Mouse (Mus musculus): ENCODE results near the gene Zfp770. TPM values are rescaled to one million over a fixed set of nuclear protein-coding genes. Genes with fewer than 3 reads are reported as not detected.
"Not testable (repeated sequence)": the region's sequence is repeated elsewhere in the genome, so short reads cannot be mapped to it uniquely, and the experiment has no call there.

The Zfp770 gene
- total RNA-seq (2017) = 5.9 and 7.2 TPM in 2 replicates

DNA sequence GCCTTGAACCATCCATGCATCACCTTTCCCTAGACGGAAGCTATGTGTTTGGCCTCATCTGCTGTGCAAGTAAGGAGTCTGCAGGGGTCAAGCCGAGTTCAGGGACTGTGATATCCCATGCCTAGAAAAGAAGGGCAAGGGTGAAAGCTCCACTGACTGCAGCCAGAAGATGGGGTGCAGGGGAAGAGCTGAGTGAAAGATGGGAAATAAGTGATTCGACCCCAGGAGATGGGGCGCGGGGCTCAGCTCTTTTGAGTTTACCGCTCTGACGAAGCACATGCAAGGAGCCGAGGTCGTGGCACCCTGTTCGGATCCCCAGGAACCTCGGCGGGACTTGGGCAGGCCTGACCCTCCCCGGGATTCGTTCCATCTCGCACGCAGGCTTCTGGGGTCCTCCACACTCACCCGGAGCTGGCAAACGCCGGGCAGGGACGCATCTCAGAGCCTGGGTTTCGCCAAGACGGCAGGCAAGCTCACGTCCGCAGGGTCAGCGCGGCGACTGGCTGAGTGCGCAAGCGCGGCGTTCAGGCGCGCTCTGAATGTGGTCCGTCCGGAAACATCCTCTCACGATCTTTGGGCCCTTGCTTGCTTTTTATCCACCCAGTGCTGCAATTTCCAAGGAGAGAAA lies at the start of gene Zfp770:
Zfp770 (minus strand) TSS at position 538 of the 628 bp plus-strand sequence.
- peak; percentile 56; the same call in 1 of the 2 replicates for ATAC-seq (ENCODE audit: extremely low read depth, insufficient number of reproducible peaks, low FRiP score, poor library complexity, severe bottlenecking)

GRCm38 (mm10) chr2:114249440-114249839 lies 48.2 kb upstream of the Zfp770 start:
- no peak for ATAC-seq (ENCODE audit: extremely low read depth, insufficient number of reproducible peaks, low FRiP score, poor library complexity, severe bottlenecking)

DNA sequence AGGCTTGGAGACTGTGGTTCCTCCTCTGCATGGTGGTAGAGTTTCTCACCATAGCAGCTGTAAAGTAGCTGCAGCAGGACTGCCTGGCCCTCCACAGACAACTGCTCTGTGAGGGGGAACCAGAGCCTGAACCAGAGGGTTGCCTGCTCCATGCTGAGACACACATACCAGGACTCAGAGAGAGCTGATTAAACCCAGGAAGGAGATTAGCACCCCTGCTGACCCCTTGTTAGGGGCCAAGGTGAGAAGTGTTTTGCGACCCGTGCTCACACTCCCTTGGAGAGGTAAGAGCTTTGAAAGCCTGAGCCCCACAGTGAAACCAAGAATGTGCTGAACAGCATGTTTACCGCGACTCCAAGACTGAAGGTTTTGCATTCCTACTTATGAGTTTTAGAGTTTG lies 36.4 kb upstream of the Zfp770 start:
- ATAC-seq (ENCODE audit: extremely low read depth, insufficient number of reproducible peaks, low FRiP score, poor library complexity, severe bottlenecking) = no peak

DNA sequence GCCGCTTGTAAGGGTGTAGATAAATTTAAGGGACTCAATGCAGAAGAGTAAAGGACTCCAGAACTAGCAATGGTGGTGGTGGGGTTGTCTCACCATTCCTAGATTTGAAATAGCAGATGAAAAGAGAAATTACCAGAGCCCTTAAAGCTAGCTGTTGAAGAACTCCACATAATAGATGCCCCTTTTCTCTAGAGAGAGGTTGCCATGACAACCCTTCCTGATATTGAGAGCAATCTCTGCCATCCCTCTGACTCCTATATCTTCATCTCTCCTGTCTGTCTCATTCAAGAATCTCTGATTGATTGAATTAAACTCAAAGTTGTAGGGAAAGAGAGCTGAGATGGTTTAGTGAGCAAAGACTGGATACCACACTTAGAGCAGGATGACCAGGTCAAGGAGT lies 35.3 kb upstream of the Zfp770 start:
- no peak for ATAC-seq (ENCODE audit: extremely low read depth, insufficient number of reproducible peaks, low FRiP score, poor library complexity, severe bottlenecking)

GRCm38 (mm10) chr2:114235584-114235983 lies 34.3 kb upstream of the Zfp770 start:
- ATAC-seq (ENCODE audit: extremely low read depth, insufficient number of reproducible peaks, low FRiP score, poor library complexity, severe bottlenecking) = no peak

GRCm38 (mm10) chr2:114231248-114231647 lies 30.0 kb upstream of the Zfp770 start:
- no peak for ATAC-seq (ENCODE audit: extremely low read depth, insufficient number of reproducible peaks, low FRiP score, poor library complexity, severe bottlenecking)

DNA sequence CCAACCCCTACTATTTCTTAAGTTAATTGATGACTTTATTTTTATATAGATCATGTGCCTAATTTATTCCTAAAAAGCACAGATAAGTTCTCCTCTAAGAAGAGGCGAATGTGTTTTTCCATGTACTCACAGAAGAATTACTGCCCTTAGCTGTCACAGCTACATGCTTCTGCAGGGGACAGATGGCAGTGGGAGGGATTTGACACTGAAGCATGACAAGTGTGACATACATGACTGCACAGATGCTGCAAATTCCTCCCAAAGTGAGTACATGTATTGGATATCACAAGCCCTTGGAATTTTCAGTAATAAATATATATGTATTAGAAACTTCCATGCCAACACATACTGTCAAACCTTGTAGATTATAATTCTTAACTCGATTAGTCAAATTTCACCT lies 27.4 kb upstream of the Zfp770 start:
- no peak for ATAC-seq (ENCODE audit: extremely low read depth, insufficient number of reproducible peaks, low FRiP score, poor library complexity, severe bottlenecking)

DNA sequence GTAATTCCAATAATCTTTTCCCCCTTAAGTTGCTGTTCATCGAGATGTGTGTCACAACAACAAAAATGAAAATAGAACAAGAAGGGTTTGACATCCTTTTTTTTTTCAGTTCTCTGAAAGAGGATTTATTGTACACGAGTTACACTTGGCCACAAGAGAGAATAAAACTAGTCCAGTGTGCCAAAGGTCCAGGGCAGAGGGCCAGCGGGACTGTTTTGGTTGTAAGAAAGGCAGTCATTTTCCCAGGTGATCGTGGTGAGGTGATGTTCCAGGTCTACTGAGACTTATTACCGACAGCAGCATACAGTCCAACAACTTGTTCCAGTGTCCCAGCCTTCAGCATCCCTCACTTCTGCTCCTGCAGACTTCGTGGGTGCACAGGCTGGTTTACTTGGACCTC lies 3.8 kb upstream of the Zfp770 start:
- no peak for ATAC-seq (ENCODE audit: extremely low read depth, insufficient number of reproducible peaks, low FRiP score, poor library complexity, severe bottlenecking)

GRCm38 (mm10) chr2:114201574-114201973 lies 305 bp upstream of the Zfp770 start:
- no peak for ATAC-seq (ENCODE audit: extremely low read depth, insufficient number of reproducible peaks, low FRiP score, poor library complexity, severe bottlenecking)

DNA sequence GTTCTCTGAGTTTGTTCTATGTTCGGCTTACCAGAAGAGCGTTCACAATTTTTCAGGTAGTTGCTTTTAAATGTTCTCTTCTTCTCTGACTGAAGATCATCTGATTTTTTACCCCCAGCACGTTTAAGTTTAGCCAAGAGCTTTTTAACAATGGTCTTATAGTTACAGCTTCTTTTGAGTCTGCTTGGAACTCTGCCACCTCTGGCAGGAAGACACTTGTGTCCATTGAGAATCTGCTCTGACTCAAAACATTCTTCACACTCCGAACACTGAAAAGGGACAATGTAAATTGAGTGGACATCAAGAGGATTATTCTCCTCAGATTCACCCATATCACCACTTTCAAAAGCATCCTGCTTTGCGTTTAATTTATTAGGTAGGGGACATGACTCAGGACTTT lies 4.8 kb downstream of the Zfp770 start:
- ATAC-seq (ENCODE audit: extremely low read depth, insufficient number of reproducible peaks, low FRiP score, poor library complexity, severe bottlenecking) = no peak

DNA sequence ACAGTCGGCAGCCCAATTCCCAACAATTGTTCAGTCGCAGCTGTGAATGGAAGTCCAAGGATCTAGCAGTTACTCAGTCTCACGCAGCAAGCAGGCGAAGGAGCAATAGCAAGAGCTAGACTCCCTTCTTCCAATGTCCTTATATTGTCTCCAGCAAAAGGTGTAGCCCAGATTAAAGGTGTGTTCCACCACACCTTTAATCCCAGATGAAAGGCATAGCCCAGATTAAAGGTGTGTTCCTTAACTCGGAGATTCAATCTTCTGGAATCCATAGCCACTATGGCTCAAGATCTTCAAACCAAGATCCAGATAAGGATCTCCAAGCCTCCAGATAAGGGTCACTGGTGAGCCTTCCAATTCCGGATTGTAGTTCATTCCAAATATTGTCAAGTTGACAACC lies 14.3 kb downstream of the Zfp770 start, which contains the start of gene Aqr:
Aqr (minus strand) TSS at position 101 of the 400 bp plus-strand sequence.
- ATAC-seq (ENCODE audit: extremely low read depth, insufficient number of reproducible peaks, low FRiP score, poor library complexity, severe bottlenecking) = not testable (repeated sequence)

GRCm38 (mm10) chr2:114177802-114178733 lies 23.2 kb downstream of the Zfp770 start:
- ATAC-seq (ENCODE audit: extremely low read depth, insufficient number of reproducible peaks, low FRiP score, poor library complexity, severe bottlenecking) = no peak

- peak; percentile 100 for ATAC-seq (ENCODE audit: extremely low read depth, insufficient number of reproducible peaks, low FRiP score, poor library complexity, severe bottlenecking)
These were observed 26.4 kb downstream of the Zfp770 start for GRCm38 (mm10) chr2:114174651-114175484.

DNA sequence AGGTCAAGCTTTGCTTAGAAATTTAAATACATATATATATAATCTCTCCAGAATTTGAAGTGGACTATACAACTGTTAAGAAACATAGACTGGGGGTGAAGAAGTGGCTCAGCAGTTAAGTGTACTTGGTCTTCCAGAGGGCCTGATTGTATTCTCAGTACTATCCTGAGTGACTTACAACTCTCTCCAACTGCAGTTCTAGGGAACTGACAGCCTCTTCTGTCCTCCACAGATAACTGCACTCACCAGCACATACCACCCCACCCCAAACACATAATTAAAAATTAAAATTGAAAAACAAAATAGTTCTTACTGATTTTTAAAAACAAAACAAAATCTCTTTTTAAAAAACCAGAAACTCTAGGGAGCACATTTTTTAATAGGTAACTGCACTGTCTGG lies 28.0 kb downstream of the Zfp770 start:
- no peak for ATAC-seq (ENCODE audit: extremely low read depth, insufficient number of reproducible peaks, low FRiP score, poor library complexity, severe bottlenecking)

DNA sequence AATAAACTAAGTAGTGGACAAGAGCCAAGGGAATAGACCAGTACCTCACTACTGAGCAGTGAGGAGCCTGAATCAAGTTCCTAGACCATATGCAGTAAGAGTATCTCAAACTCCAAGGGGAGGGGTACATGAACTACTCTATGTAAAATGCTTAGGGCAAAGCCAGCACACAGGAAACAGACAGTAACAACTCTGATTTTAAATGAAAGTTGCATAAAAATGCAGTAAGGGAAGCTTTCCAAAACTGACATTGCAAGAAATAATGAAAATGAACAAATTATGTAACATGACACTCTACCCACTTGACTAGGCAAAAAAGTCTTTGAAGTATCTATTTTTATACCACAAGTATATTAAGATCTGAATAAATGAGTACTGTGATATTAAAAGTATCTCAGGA lies 33.4 kb downstream of the Zfp770 start:
- ATAC-seq (ENCODE audit: extremely low read depth, insufficient number of reproducible peaks, low FRiP score, poor library complexity, severe bottlenecking) = no peak

- no peak for ATAC-seq (ENCODE audit: extremely low read depth, insufficient number of reproducible peaks, low FRiP score, poor library complexity, severe bottlenecking)
These were observed 39.3 kb downstream of the Zfp770 start for GRCm38 (mm10) chr2:114161978-114162377.

DNA sequence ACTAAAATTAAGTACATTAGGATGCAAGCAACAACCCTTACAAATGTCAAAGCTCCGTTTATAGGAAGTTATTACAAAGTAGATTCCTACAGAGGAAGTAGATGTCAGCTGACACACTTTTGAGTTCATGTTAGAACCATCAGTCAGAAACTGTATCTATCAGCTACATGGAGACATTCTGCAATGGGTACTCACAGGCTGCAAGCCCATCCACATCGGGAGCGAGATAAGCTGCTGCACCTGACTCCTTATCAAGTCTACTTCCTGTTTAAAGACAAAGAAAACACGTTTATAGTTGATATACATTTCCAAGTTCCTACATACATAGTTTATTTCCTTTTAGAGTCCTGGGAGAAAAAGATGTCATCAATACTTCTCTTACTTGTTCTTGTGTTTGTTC lies 43.9 kb downstream of the Zfp770 start:
- ATAC-seq (ENCODE audit: extremely low read depth, insufficient number of reproducible peaks, low FRiP score, poor library complexity, severe bottlenecking) = no peak

- no peak for ATAC-seq (ENCODE audit: extremely low read depth, insufficient number of reproducible peaks, low FRiP score, poor library complexity, severe bottlenecking)
These were observed 44.6 kb downstream of the Zfp770 start for GRCm38 (mm10) chr2:114156639-114157038.

DNA sequence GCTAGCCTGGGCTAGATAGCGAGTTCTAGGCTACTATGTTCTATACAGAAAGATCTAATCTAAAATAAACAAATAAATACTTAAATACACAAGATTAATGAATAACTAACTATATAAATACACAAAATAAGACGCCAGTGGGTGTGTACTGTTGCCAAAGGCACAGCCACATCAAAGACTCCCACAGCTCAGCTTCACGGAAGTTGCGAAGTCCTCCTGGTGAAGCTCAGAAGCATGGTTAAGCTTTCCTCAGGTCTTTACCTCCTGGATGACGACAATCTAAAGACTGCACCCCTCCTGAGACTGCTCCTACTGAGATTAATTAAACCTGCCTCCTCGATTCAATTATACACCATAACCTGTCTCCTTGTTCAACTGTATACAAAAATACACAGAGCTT lies 48.0 kb downstream of the Zfp770 start:
- ATAC-seq (ENCODE audit: extremely low read depth, insufficient number of reproducible peaks, low FRiP score, poor library complexity, severe bottlenecking) = no peak
